Mouse (Mus musculus) lung, postnatal 10 days (tissue): ENCODE measurements around the gene Gm5148.

Source experiments
- DNase-seq: peaks from one replicate; pipeline ENCODE4 v3.0.0; 2021

Gene Gm5148

DNA sequence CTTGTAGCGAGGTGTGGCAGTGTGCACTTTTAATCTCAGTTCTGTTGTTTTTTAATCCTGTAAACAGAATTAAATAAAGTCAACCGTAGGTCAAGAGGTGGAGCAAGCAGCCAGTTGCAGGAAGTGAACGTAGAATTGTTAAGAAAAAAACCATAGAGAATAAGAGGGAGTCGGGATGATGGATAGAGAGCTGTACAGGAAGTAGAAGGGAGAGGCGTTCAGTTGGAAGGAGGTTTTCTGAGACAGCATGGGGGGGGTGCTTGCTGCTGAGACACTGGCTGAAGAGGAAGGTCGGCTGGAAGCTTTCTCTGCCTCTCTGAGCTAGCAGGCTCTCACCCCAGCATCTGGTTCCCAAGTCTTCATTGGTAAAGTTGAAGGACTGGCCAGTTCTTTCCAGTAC is 10.9 kb upstream of the Gm5148 start:
- no peak for DNase-seq

DNA sequence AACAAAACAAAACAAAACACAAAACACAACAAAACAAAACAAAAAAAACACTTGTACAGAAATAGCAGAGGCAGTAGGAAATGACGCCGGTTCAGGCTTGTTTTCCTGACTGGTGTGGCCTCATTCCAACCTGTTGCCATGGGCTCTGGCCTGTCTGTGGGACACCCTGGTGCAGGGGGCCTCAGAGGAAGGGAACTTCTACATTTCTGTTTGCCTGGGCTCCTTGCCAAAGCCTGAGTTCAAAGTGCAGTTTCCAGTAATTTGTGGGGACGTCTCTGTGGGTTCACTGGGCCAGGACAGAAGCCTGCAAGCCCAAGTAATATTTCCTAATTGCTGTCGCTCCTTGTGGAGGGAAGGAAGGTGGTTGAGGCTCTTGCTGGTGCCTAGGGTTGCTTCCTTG is 4.9 kb upstream of the Gm5148 start:
- DNase-seq, result peak; percentile 80

DNA sequence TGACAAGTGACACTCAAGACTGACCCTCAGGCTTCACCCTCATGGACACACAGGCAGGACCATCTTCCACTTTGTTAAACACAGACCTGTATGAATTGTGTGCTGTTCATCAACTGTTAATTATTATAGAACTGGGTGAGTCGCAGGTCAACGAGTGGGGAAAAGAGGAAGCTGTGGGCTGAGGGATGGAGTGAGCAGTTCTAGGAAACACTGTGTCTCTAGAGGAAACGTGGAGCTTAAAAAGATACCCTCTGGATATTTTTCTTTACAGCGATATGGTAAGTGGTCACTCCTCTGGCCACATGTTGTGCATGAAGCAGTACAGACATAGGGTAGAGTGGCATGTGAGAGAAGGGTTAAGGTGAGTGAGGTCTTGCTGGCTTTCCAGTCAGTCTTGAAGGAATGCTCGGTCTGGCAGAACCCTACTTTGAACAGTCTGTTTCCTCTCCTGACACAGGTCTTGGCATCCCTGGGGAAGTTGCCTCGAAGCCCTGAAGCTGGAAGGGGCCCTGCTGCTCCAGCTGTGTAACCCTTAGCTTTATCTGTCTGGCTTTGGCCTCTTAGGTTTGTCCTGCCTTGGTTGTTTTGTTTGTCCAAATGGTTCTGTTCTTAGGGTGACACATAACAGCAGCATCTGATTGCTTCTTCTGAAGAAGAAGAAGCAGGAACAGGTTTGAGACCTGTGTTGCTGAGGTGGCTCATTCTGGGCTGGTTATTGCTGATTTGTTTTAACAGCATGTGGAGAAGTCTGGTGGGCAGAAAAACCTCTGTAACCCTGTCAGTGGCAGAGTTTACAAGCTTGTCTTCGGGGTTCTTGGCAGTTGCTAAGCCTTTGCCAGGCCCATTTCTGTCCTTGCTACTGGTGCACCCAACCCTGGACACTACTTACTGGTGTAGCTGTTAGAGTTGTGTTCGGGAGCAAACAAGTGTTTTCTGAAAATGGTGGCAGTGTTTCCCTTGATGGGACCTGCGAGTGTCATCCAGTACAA is 4.1 kb upstream of the Gm5148 start:
- DNase-seq, result no peak

DNA sequence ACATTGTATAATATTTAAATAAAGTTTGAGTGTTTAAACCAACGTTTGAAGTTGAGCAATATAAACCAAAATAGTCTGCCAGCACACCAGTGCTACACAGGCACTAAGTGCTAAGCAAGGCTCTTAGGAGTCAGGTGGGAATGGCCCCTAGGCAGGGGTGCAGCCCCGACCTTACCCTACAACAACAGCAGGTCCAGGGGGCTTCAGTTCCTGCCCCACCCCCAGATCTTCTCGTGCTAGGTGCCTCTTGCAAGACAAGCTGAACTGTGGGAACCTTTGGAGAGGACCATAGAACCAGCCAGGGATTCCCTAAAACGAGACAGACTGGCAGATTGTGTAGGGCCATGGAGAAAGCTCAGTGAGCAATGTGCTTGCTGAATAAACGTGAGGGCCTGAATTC is 3.1 kb upstream of the Gm5148 start:
- DNase-seq, result no peak

DNA sequence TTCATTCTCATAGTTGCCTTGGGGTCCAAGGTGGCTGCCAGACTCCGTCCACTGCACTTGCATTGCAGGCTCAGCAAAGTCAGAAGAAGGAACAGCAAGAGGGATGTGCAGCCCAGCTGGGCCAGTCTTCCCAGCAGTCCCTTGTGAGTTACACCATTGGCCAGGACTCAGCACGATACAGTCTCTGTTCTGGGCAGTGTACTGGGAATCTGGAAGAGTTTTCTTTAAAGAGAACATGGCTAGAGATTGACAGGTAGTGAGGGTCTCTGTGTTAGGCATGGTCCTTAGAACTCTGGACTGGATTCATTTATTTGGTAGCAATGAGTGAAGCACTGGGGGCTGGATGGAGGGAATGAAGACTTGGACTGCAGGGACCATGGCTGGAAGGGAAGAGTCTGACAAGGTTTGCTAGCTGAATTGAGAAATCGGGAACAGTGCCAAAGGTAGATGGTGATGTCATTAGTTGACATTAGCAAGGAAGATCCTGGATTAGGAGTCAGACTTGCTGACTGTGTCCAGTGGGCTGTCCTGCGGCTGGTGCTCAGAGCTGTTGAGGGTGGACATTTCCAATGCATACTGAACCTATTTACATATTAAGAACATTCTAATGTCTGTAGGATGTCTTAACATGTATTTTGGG is 2.3 kb upstream of the Gm5148 start:
- peak; percentile 61 for DNase-seq

DNA sequence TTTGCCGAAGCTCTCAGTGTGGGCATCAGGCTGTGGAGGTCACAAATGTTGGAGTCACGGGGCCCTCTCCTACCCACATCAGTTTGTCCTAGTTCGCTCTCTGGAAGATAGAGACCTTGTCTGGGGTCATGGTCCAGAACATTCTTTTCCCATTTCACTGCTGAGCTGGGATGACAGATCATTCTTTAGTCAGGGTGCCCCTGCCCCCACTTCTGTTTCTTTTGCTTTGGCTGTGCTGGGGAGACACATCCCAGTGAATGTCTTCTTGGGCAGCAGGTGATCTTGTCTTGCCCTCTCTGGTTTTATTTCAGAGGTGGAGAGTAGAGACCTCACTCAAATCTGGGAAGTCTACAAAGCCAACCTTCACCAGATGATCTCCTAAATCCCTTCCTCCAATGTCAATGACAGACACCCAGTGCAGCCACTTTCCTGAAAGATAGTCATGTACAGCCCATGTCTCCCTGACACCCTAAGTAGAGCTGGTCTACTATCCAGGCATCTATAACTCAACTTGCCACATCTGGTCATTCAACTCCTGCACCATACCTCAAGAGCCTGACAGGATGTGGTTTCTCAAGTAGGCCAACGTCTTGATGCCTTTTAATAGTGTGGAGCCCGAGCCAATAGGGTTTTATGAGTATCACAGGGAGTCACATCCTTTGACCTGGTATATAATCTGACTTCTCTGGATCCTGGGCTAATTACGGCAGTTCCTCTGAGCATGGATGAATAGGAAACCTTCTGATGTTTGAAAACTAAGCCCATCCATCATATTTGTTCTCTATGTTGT is 851 bp upstream of the Gm5148 start:
- no peak for DNase-seq

DNA sequence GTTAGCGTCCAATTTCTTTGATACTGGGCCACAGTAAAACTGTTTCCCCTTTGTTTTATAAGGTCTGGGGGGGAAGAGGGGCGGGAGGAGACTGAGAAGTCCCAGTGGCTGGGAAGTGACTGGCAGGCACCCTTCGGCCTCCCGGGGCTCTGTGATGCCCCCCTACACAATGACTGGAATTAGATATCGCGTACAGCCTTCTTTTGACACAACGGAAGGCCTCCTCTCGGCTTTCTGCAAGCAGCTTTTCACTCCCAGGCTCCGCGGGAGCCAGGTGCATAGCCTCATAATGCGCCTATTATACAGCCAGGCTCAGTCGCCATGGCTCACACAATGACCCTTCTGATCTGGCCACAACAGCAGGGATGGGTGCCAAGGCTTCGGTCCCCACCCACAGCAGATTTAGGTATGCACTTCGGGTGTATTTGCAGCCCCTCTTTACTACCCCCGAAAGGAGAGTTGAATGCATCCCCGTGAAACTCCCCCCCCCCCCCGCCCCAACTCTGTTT is 574 bp downstream of the Gm5148 start:
- no peak for DNase-seq

DNA sequence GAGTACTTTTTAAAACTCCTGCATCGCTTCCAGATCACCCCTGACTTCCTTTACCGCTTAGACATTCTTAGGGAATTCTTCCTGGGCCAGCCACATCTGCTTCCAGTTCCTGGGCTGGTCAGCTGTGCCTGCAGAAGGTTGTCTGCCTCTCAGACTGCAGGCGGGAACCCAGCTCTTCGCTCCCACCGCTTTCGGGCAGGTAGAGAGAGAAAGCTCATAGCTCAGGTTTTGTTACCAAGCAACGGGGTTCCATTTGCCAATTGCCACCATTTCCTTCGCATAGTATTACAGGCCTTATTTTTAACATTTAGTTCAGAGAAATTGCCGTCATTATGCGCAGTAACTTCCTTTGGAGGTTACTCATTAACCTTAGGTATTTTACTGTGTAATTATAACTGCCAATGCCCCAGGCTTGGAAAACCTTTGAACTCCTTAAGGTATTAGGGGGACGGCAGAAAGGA is 1.2 kb downstream of the Gm5148 start:
- DNase-seq, result peak; percentile 36

DNA sequence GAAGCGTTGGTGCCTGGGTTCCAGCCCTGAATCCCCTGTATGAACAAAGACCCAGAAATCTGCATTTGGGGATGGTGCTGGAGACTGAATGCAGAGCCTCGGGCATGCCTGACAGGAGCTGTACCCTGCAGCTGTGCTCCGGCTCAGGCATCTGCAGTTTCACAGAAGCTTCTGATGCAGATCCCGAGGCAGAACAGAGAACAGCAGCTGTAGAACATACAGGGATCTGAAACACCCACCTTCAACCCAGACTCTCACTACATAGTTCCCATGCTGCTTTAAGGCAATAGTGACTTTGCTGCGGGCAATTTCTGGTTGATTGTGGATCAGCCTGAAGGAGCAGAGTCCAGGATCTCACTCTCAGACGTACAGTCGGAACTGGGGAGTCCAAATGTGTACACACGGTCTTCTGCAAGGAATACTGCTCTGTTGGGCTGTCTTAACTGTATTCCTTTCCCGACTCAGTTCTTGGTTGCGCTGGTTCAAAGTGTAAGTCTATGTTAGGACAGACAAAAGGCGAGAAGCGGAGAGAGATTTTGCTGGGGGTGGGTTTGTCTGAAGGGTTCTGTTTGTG is 1.7 kb downstream of the Gm5148 start:
- no peak for DNase-seq

DNA sequence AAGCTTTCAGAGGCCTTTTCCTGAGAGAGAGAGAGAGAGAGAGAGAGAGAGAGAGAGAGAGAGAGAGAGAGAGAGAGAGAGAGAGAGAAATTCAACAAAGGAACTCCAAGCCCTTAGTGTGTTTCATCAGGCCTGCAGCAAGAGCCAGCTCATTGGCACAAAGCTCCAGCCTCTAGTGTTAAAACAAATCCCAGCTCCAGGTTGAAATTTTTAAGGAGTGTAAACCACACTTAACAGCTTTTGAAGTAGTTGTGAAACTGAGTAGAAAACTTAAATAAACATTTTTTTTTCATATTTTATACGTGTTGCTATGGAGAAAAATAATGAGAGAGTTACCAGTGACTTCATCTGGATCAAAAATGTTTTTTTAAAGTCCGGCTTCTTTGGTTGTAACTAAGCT is 7.3 kb downstream of the Gm5148 start:
- DNase-seq, result peak; percentile 47

DNA sequence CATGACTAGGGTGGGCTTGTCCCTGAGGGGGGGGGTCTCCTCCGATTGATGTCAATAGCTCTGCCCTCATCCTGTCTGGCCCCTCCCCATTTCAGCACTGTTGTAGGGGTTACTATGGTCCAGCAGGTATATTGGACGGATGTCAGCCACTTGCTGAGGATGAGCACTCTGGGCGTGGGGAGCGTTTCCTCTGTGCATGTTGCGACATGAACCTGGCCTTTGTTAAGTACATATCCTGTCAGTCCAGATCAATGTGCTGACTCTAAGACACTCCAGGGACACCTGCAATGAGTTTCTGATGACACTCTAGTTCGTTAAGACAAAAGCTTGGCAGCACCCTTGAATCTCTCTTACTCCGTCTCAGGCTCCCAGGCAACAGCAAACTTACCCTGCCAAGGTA is 8.6 kb downstream of the Gm5148 start:
- no peak for DNase-seq

DNA sequence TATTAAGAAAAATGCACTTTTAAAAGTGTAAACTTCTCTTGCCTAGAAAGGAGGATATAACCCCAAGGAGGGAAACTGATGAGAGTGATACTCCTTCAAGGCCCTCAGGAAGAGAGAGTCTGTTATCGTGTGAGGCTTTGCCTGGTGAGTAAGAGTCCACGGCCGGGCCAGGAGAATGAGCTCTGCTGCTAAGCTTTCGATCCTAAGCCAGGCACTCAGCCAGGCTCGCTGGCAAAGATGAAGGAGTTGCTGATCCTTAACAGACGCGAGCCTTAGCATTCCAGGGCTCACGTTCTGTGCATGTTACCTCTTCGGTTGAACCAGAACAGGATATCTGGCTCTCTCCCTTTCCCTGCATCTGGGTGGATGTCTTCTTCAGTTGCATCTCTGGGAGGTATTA is 11.8 kb downstream of the Gm5148 start:
- peak; percentile 71 for DNase-seq

DNA sequence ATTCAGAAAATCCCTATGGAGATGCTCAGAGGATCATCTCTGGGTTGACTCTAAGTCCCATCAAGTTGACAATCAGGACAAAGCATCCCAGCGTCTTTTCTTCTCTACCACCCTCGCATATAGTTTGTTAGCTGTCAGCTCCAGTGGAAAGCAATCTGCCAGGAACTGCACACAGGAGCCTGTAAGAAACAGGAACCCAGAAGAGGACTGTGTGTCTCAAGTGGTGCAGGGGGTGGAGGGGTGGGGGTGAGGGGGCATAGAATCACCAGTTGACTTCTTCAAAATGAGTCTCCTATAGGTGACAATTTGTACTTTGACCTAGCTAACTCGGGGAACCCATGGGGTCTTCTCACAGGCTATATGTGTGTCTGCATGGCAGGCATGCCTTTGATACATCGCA is 12.7 kb downstream of the Gm5148 start:
- no peak for DNase-seq

DNA sequence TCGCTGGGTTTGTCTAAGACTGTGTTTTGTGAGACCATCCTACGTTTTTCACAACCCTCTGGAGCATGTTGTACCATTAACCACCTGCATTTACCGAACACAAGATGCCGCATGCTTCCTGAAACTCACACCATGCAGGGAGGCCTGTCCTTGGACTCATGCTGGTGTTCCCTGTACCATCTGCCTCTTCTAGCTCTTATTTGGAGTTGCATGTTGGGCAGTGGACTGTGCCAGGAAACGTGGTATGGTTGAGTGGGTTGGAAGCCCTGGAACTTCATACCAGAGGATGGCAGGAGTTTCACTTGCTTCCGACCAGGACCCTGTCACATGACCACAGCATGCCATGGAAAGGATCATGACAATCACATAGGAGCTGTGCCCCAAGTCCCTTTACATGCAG is 16.5 kb downstream of the Gm5148 start:
- DNase-seq, result no peak

DNA sequence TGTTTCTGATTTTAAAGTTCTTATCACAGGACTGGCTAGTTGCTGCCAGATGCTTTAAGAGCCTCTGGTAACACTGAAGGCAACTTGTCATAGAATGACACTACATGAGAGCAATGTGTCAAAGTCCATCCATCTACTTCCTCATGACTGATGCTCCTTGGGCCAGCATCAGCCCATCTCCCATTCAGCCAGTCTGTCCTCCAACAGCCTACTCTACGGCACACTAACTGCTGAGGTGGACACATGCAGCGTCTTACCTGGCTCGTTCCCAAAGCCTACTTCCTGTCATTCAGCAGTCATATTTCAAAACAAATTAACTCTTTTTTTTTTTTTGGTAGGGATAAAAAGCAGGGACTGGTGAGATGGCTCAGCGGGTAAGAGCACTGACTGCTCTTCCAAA is 17.9 kb downstream of the Gm5148 start:
- peak; percentile 46 for DNase-seq

DNA sequence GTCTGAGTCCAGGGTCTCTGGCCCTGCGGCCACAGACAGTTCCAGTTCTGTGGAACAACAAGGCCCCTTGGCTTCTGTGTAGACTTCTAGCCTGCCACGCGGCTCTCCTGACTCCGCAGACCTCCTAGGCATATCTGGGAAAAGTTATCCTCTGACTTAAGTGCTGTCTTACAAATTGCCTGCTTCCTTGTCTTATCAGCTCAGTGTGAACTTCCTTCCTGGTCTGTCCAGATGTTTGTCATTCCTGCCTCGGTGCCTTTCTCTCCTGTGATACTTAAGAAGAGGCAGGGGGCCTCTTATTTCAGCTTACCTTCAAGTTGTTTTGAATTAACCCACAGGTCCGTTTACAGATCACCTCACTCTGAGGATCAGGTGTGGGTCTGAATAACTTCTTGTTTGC is 18.9 kb downstream of the Gm5148 start:
- no peak for DNase-seq

DNA sequence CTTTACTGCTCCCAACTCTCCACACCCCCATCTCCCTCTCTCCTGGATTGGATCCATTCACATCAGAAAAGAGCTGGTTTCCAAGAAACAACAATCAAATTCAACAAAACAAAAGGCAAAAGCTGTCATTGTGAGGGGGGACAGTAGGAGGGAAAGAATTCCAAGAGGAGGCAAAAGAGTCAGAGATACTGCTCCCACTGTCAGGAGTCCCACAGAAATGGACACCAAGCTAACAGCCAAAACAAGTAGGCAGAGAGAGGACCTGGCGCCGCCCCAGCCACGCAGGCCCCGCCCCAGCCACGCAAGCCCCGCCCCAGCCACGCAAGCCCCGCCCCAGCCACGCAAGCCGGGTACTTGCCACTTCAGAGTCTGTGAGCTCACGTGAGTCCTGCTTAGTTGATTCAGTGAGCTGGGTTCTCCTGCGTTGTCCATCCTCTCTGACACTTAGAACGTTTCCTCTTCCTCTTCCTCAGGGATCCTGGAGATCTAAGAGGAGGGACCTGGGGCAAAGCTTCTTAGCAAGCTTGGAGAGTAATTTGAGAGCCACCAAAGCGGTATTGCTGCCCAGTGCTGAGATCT is 19.5 kb downstream of the Gm5148 start:
- peak; percentile 32 for DNase-seq

DNA sequence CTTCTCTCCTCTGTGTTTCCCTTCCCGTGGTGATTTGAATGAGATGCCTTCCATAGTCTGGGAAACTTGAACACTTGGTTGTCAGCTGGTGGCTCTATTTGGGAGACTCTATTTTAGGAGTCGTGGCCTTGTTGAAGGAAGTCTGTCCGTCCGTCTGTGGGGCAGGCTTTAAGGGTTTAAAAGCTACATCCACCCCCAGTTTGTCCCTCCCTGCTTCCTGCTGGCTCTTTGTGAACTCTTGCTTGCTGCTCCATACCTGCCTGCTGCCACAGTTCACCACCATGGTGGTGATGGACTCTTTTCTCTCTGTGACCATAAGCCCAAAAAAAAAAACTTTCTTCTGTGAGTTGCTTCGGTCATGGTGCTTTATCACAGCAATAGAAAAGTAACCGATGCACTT is 21.2 kb downstream of the Gm5148 start:
- no peak for DNase-seq

DNA sequence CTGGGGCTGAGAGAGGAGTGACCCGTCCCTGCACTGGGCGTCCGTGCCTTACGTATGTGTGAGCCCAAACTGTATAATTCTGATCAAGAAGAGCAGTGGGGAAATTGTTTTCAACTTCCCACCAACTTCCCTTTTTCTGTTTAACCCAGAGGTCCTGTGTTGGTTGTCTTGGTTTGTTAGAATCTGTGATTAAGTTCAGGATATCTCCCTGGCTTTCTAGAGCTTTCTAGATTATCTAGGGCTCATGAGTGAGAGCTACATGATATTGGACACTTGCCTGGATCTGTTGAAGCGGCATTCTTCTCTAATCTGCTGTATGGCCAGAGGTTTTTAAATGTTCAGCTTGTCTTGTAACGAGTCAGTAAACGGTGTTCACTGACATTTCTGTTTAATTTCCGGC is 30.7 kb downstream of the Gm5148 start:
- no peak for DNase-seq

DNA sequence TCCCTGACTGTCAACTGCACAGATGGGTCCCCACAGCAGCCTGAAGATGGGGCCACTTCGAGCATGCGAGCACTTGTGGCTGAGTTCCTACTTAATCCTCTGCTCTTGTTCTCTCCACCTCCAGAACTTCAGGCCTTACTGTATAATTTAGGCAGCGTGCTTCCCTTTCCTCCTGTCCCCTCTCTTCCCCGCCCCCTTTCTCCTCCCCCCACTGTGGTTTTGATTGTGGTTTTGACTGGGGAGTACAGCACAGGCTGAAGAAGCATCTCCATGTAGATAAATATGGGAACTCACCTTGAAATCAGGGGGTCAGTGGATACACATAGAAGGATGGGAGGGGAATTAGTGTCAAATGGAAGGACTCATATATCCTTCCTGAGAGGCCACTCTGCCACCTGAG is 31.3 kb downstream of the Gm5148 start:
- no peak for DNase-seq

DNA sequence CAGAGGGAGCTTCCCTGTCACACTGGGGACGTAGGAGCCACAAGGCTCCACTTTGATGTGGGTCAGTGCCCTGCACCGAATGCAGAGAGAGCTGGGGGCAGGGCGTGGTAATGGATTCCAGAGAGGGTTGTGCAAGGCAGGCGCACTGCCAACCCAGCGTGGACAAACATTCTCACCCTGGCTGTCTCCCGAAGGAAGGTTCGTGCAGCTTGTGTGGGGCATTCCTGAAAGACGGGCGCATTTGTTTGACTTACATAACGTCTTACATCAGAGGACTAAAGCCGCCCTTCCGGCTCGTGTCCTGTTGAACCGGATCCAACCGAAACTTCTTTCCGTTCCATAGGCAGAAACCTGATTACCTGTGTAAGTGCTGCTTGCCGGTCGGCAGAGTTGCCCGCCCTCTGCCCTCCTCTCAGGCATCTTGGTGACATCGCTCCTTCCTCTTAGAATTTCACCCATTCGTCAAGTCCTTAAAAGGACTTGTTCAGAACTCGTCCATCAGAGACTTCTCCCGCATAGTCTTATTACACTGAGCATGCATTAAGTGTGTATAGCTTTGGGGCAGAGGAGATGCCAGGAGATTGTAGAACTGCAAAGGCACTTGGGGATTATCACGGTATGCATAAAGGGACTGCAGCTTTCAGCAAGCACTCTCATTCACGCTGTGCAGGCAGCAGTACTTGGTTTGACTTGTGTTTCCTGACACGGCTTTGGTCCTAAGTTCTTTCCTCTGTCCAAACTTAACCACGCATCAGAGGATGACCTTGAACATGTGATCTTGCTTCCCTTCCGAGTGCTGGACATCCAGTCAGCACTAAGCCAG is 36.9 kb downstream of the Gm5148 start:
- DNase-seq, result peak; percentile 90

DNA sequence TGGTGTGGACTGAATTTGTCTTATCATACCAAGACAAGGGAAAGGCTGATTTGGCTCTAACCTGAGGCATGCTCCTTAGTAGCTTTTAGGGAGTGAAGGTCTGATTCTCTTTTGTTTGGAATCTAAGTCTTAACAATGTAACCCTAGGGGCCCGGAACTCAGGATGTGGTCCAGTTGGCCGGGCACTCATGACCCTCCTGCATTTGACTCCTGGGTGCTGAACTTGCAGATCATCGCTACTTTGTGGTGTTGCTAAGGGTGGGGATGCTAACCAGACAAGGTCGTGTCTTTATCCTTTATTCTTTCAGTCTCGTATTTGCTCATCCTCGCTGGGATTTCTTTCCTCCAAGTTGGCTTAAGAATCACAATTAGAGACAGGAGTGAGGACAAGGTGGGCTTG is 37.5 kb downstream of the Gm5148 start:
- no peak for DNase-seq
